Mouse (Mus musculus): ENCODE measurements around the gene C1ql4. TPM values are rescaled to one million over a fixed set of nuclear protein-coding genes. Genes with fewer than 3 reads are reported as not detected.

The C1ql4 gene
- total RNA-seq, 1 experiment from 2014 or later, result not detected

- no peak for ATAC-seq (replicated peaks; ENCODE audit: insufficient number of reproducible peaks, low FRiP score, low TSS enrichment, poor library complexity, severe bottlenecking)
Measured at GRCm38 (mm10) chr15:99105238-99105637, 17.6 kb upstream of the C1ql4 start.

GRCm38 (mm10) chr15:99099984-99100383 lies 12.4 kb upstream of the C1ql4 start:
- ATAC-seq (replicated peaks; ENCODE audit: insufficient number of reproducible peaks, low FRiP score, low TSS enrichment, poor library complexity, severe bottlenecking), result no peak

- no peak for ATAC-seq (replicated peaks; ENCODE audit: insufficient number of reproducible peaks, low FRiP score, low TSS enrichment, poor library complexity, severe bottlenecking)
Measured at GRCm38 (mm10) chr15:99099139-99099556, 11.5 kb upstream of the C1ql4 start.

GRCm38 (mm10) chr15:99098493-99098861 lies 10.9 kb upstream of the C1ql4 start:
- ATAC-seq (replicated peaks; ENCODE audit: insufficient number of reproducible peaks, low FRiP score, low TSS enrichment, poor library complexity, severe bottlenecking), result no peak

GRCm38 (mm10) chr15:99097840-99098492 lies 10.3 kb upstream of the C1ql4 start:
- no peak for ATAC-seq (replicated peaks; ENCODE audit: insufficient number of reproducible peaks, low FRiP score, low TSS enrichment, poor library complexity, severe bottlenecking)

GRCm38 (mm10) chr15:99096831-99097500 lies 9.3 kb upstream of the C1ql4 start:
- no peak for ATAC-seq (replicated peaks; ENCODE audit: insufficient number of reproducible peaks, low FRiP score, low TSS enrichment, poor library complexity, severe bottlenecking)

GRCm38 (mm10) chr15:99096061-99096793 lies 8.6 kb upstream of the C1ql4 start:
- no peak for ATAC-seq (replicated peaks; ENCODE audit: insufficient number of reproducible peaks, low FRiP score, low TSS enrichment, poor library complexity, severe bottlenecking)

GRCm38 (mm10) chr15:99095356-99095755 lies 7.7 kb upstream of the C1ql4 start:
- no peak for ATAC-seq (replicated peaks; ENCODE audit: insufficient number of reproducible peaks, low FRiP score, low TSS enrichment, poor library complexity, severe bottlenecking)

- ATAC-seq (replicated peaks; ENCODE audit: insufficient number of reproducible peaks, low FRiP score, low TSS enrichment, poor library complexity, severe bottlenecking), result no peak
Measured at GRCm38 (mm10) chr15:99094631-99095270, 7.1 kb upstream of the C1ql4 start.

GRCm38 (mm10) chr15:99093291-99094258 lies 6.0 kb upstream of the C1ql4 start:
- peak; percentile 44; the same call in 1 of the 2 replicates for ATAC-seq (replicated peaks; ENCODE audit: insufficient number of reproducible peaks, low FRiP score, low TSS enrichment, poor library complexity, severe bottlenecking)

GRCm38 (mm10) chr15:99092870-99093269 lies 5.3 kb upstream of the C1ql4 start, which contains the start of gene Dnajc22:
TSS of gene Dnajc22 (plus strand) at chr15:99093170.
- no peak for ATAC-seq (replicated peaks; ENCODE audit: insufficient number of reproducible peaks, low FRiP score, low TSS enrichment, poor library complexity, severe bottlenecking)

GRCm38 (mm10) chr15:99089069-99089468 lies 1.5 kb upstream of the C1ql4 start:
- no peak for ATAC-seq (replicated peaks; ENCODE audit: insufficient number of reproducible peaks, low FRiP score, low TSS enrichment, poor library complexity, severe bottlenecking)

- ATAC-seq (replicated peaks; ENCODE audit: insufficient number of reproducible peaks, low FRiP score, low TSS enrichment, poor library complexity, severe bottlenecking), result peak; percentile 60; the same call in 1 of the 2 replicates
Measured at GRCm38 (mm10) chr15:99088292-99088691, 675 bp upstream of the C1ql4 start.

GRCm38 (mm10) chr15:99085997-99086396 lies 1.6 kb downstream of the C1ql4 start:
- ATAC-seq (replicated peaks; ENCODE audit: insufficient number of reproducible peaks, low FRiP score, low TSS enrichment, poor library complexity, severe bottlenecking), result no peak

- ATAC-seq (replicated peaks; ENCODE audit: insufficient number of reproducible peaks, low FRiP score, low TSS enrichment, poor library complexity, severe bottlenecking), result no peak
Measured at GRCm38 (mm10) chr15:99084618-99085017, 3.0 kb downstream of the C1ql4 start.

GRCm38 (mm10) chr15:99083867-99084557 lies 3.6 kb downstream of the C1ql4 start:
- ATAC-seq (replicated peaks; ENCODE audit: insufficient number of reproducible peaks, low FRiP score, low TSS enrichment, poor library complexity, severe bottlenecking), result no peak

GRCm38 (mm10) chr15:99083258-99083657 lies 4.4 kb downstream of the C1ql4 start:
- no peak for ATAC-seq (replicated peaks; ENCODE audit: insufficient number of reproducible peaks, low FRiP score, low TSS enrichment, poor library complexity, severe bottlenecking)

- ATAC-seq (replicated peaks; ENCODE audit: insufficient number of reproducible peaks, low FRiP score, low TSS enrichment, poor library complexity, severe bottlenecking), result no peak
Measured at GRCm38 (mm10) chr15:99082840-99083239, 4.8 kb downstream of the C1ql4 start.
